Mouse (Mus musculus) ES-CJ7 (cell line): ENCODE results near the gene Dnm3.
A peak's percentile ranks its signal among the peaks of the same experiment; 100 is the strongest.

Source experiments
- DNase-seq: peaks from one replicate; pipeline ENCODE4 v3.0.0; 2011; ENCODE audit warnings: low read depth, low spot score

Gene Dnm3

GRCm38 (mm10) chr1:162327631-162328030, 150.2 kb downstream of the Dnm3 start:
- DNase-seq = no peak

GRCm38 (mm10) chr1:162324412-162324811, 153.4 kb downstream of the Dnm3 start:
- DNase-seq = no peak

- DNase-seq = no peak
Measured at GRCm38 (mm10) chr1:162323142-162323541, 154.7 kb downstream of the Dnm3 start.

GRCm38 (mm10) chr1:162313451-162314276, 164.2 kb downstream of the Dnm3 start:
- DNase-seq = peak; percentile 64

GRCm38 (mm10) chr1:162312621-162313020, 165.2 kb downstream of the Dnm3 start:
- no peak for DNase-seq

GRCm38 (mm10) chr1:162312152-162312551, 165.7 kb downstream of the Dnm3 start:
- no peak for DNase-seq

GRCm38 (mm10) chr1:162305247-162305646, 172.6 kb downstream of the Dnm3 start:
- no peak for DNase-seq

GRCm38 (mm10) chr1:162302480-162302879, 175.4 kb downstream of the Dnm3 start:
- DNase-seq = no peak

- DNase-seq = no peak
Measured at GRCm38 (mm10) chr1:162299558-162300319, 178.1 kb downstream of the Dnm3 start.

GRCm38 (mm10) chr1:162298527-162298926, 179.3 kb downstream of the Dnm3 start:
- no peak for DNase-seq

GRCm38 (mm10) chr1:162295443-162295842, 182.4 kb downstream of the Dnm3 start:
- no peak for DNase-seq

- DNase-seq = no peak
Measured at GRCm38 (mm10) chr1:162294572-162294910, 183.3 kb downstream of the Dnm3 start.

- DNase-seq = no peak
Measured at GRCm38 (mm10) chr1:162293732-162294571, 183.9 kb downstream of the Dnm3 start.

GRCm38 (mm10) chr1:162286910-162287309, 190.9 kb downstream of the Dnm3 start:
- DNase-seq = peak; percentile 72

GRCm38 (mm10) chr1:162281981-162282381, 195.9 kb downstream of the Dnm3 start:
- DNase-seq = no peak

- no peak for DNase-seq
Measured at GRCm38 (mm10) chr1:162280052-162280451, 197.8 kb downstream of the Dnm3 start.

- DNase-seq = no peak
Measured at GRCm38 (mm10) chr1:162276011-162276410, 201.8 kb downstream of the Dnm3 start.

GRCm38 (mm10) chr1:162274674-162275248, 203.1 kb downstream of the Dnm3 start:
- no peak for DNase-seq

- DNase-seq = no peak
Measured at GRCm38 (mm10) chr1:162256912-162257607, 220.8 kb downstream of the Dnm3 start.

GRCm38 (mm10) chr1:162254944-162255343, 222.9 kb downstream of the Dnm3 start:
- no peak for DNase-seq
